Mouse (Mus musculus) liver, adult 2 months (tissue): ENCODE measurements around the gene Gmppb. TPM values are rescaled to one million over a fixed set of nuclear protein-coding genes. Genes with fewer than 3 reads are reported as not detected.
A peak's percentile ranks its signal among the peaks of the same experiment; 100 is the strongest.
"Not testable (repeated sequence)": the region's sequence is repeated elsewhere in the genome, so short reads cannot be mapped to it uniquely, and the experiment has no call there.

Experiments used
- DNase-seq: peaks from one replicate; pipeline ENCODE4 v3.0.0-alpha.2; 2011; ENCODE audit warnings: low read depth, low spot score; ENCODE audit errors: extremely low read depth
- H3K27ac ChIP-seq: fragments of 200-500 bp; replicated peaks from 2 replicates; pipeline ENCODE4 v1.5.1; 2012; ENCODE audit warnings: low read depth, mild to moderate bottlenecking, control low read depth, inconsistent platforms, low read length; ENCODE audit not compliant: insufficient read depth
- H3K27me3 ChIP-seq: fragments of 200-500 bp; 2 replicates; pipeline ENCODE4 v1.6.1; 2012; ENCODE audit warnings: mild to moderate bottlenecking, moderate library complexity, low read length, inconsistent platforms; ENCODE audit not compliant: control insufficient read depth, insufficient read depth
- H3K36me3 ChIP-seq: fragments of 200-500 bp; 2 replicates; pipeline ENCODE4 v1.6.1; 2012; ENCODE audit warnings: low read length, inconsistent platforms; ENCODE audit not compliant: control insufficient read depth, insufficient read depth
- H3K4me1 ChIP-seq: fragments of 200-500 bp; 2 replicates; pipeline ENCODE4 v1.6.1; 2011; ENCODE audit warnings: low read length; ENCODE audit not compliant: control insufficient read depth, insufficient read depth
- H3K4me3 ChIP-seq: fragments of 200-500 bp; 2 replicates; pipeline ENCODE4 v1.5.1; 2011; ENCODE audit warnings: low read depth, mild to moderate bottlenecking, control low read depth, low read length, moderate library complexity; ENCODE audit not compliant: insufficient read depth
- H3K79me2 ChIP-seq: fragments of 200-500 bp; 2 replicates; pipeline ENCODE4 v1.6.1; 2012; ENCODE audit warnings: inconsistent platforms, mild to moderate bottlenecking, low read length, moderate library complexity; ENCODE audit not compliant: control insufficient read depth, insufficient read depth
- H3K9ac ChIP-seq: fragments of 200-500 bp; 2 replicates; pipeline ENCODE4 v1.6.1; 2012; ENCODE audit warnings: low read depth, mild to moderate bottlenecking, control low read depth, inconsistent platforms, low read length
- CTCF ChIP-seq: fragments of 200-500 bp; IDR thresholded peaks from 2 replicates; pipeline ENCODE4 v1.5.1; 2011; ENCODE audit warnings: low read depth, low read length, control low read depth
- POLR2A ChIP-seq: fragments of 200-500 bp; IDR thresholded peaks from 2 replicates; pipeline ENCODE4 v1.6.1; 2011; ENCODE audit warnings: low read length, control low read depth; ENCODE audit not compliant: insufficient read depth; ENCODE audit errors: extremely low read depth
- WGBS: fragments of 180-500 bp; shearing (Covaris S2); methylation state at CpG from one replicate; pipeline ENCODE4 v1.1.7; 2018; 5-methylcytosine and 5-hydroxymethylcytosine counted together
- polyA plus RNA-seq: library from polyadenylated mRNA; depleted of rRNA; stranded (reverse); fragments of >200 nt; gene quantifications from 2 replicates; pipeline ENCODE4 v1.2.3, GENCODE M21; 2012
- total RNA-seq: library from RNA; depleted of rRNA; stranded (reverse); fragments of >200 nt; gene quantifications from 2 replicates; pipeline ENCODE4 v1.2.3, GENCODE M21; 2014

The Gmppb gene
- total and polyA plus RNA-seq, 2 experiments, result 21.4 to 54.7 TPM

GRCm38 (mm10) chr9:108010385-108010784 lies 38.7 kb upstream of the Gmppb start:
- Histone ChIP-seq H3K36me3 (0 out of 2 replicates have a peak, but pooled peaks cover 3% of the 10 kb centered on the region), H3K79me2 (peaks cover 26% of the 10 kb centered on the region; the same call in 1 of the 2 replicates), H3K4me1 (peaks cover 8% of the 10 kb centered on the region), H3K27ac (no peak overlapping the region), H3K4me3 (no peak overlapping the region), H3K27me3 (no peaks in the 10 kb centered on the region), H3K9ac (no peak overlapping the region)
- no peak for DNase-seq
- no peak for TF ChIP-seq CTCF
- no peak for TF ChIP-seq POLR2A

- H3K27me3 ChIP-seq, H3K27ac ChIP-seq, H3K9ac ChIP-seq, H3K36me3 ChIP-seq, H3K4me1 ChIP-seq, DNase-seq, H3K4me3 ChIP-seq: not testable (repeated sequence)
- H3K79me2 ChIP-seq, result peaks cover 27% of the 10 kb centered on the region; the same call in 1 of the 2 replicates
- 0 out of 2 replicates have a peak, but pooled peaks have one; percentile 11 for TF ChIP-seq CTCF
- WGBS, result 100% methylated on average over 2 of the region's 2 CpGs
Observed at GRCm38 (mm10) chr9:108013577-108013976, 35.5 kb upstream of the Gmppb start.

- Histone ChIP-seq H3K27me3 (no peaks in the 10 kb centered on the region), H3K27ac (no peak overlapping the region), H3K79me2 (peaks cover 20% of the 10 kb centered on the region; the same call in 1 of the 2 replicates), H3K36me3 (peaks cover 6% of the 10 kb centered on the region; the same call in 1 of the 2 replicates), H3K4me3 (no peak overlapping the region), H3K4me1 (peaks cover 19% of the 10 kb centered on the region; the same call in 1 of the 2 replicates), H3K9ac (no peak overlapping the region)
- DNase-seq, result no peak
- TF ChIP-seq CTCF (no peak), POLR2A (no peak)
- WGBS, result 91% methylated on average over 3 of the region's 3 CpGs
Observed at GRCm38 (mm10) chr9:108017127-108017526, 31.9 kb upstream of the Gmppb start.

GRCm38 (mm10) chr9:108020741-108021140 lies 28.3 kb upstream of the Gmppb start:
- WGBS, result 83% methylated on average over 1 of the region's 1 CpGs
- H3K27ac ChIP-seq, result 0 out of 2 replicates have a peak overlapping the region, but pooled peaks have one; percentile 10

GRCm38 (mm10) chr9:108023216-108023615 lies 25.8 kb upstream of the Gmppb start:
- no peak overlapping the region for H3K9ac ChIP-seq
- H3K4me1 ChIP-seq, result peaks cover 21% of the 10 kb centered on the region; the same call in 1 of the 2 replicates
- peaks cover 12% of the 10 kb centered on the region; the same call in 1 of the 2 replicates for H3K79me2 ChIP-seq
- TF ChIP-seq POLR2A, result no peak
- no peak for TF ChIP-seq CTCF
- no peak overlapping the region for H3K27ac ChIP-seq
- peaks cover 24% of the 10 kb centered on the region for H3K36me3 ChIP-seq
- WGBS, result 77% methylated on average over 3 of the region's 3 CpGs
- DNase-seq, result peak; percentile 77
- H3K27me3 ChIP-seq, result no peaks in the 10 kb centered on the region
- no peak overlapping the region for H3K4me3 ChIP-seq

More at GRCm38 (mm10) chr9:108020741-108021140, 28.3 kb upstream of the Gmppb start:
- Histone ChIP-seq H3K79me2 (peaks cover 17% of the 10 kb centered on the region; the same call in 1 of the 2 replicates), H3K27me3 (no peaks in the 10 kb centered on the region), H3K36me3 (peaks cover 17% of the 10 kb centered on the region), H3K4me1 (peaks cover 21% of the 10 kb centered on the region; the same call in 1 of the 2 replicates), H3K4me3 (no peak overlapping the region), H3K9ac (no peak overlapping the region)
- peak; percentile 55 for DNase-seq
- TF ChIP-seq CTCF (no peak), POLR2A (no peak)

GRCm38 (mm10) chr9:108026584-108026983 lies 22.5 kb upstream of the Gmppb start:
- TF ChIP-seq POLR2A (no peak), CTCF (no peak)
- H3K4me1 ChIP-seq, result peaks cover 9% of the 10 kb centered on the region; the same call in 1 of the 2 replicates
- no peak overlapping the region for H3K4me3 ChIP-seq
- no peak overlapping the region for H3K27ac ChIP-seq
- H3K36me3 ChIP-seq, result peaks cover 28% of the 10 kb centered on the region
- no peak overlapping the region for H3K9ac ChIP-seq
- no peak for DNase-seq
- whole genome bisulfite sequencing, result 91% methylated on average over 3 of the region's 3 CpGs
- H3K79me2 ChIP-seq, result peaks cover 12% of the 10 kb centered on the region; the same call in 1 of the 2 replicates
- H3K27me3 ChIP-seq, result no peaks in the 10 kb centered on the region
